Mouse (Mus musculus) spleen, adult 2 months (tissue): ENCODE data around the gene Fosb.

Source experiments
- CTCF ChIP-seq: fragments of 200-500 bp; IDR thresholded peaks from 2 replicates; pipeline ENCODE4 v1.5.1; 2011; ENCODE audit warnings: mild to moderate bottlenecking, inconsistent platforms; ENCODE audit not compliant: insufficient read depth, insufficient read length, insufficient replicate concordance; ENCODE audit errors: extremely low read depth
- POLR2A ChIP-seq: fragments of 200-500 bp; IDR thresholded peaks from 2 replicates; pipeline ENCODE4 v1.6.1; 2011; ENCODE audit warnings: low read depth, low read length, inconsistent platforms

- no peak for TF ChIP-seq CTCF
- no peak for TF ChIP-seq POLR2A
Measured at GRCm38 (mm10) chr7:19258336-19258735, 51.5 kb downstream of the Fosb start.
